Mouse (Mus musculus) midbrain, postnatal 0 days (tissue): ENCODE measurements around the gene Plaur. TPM values are rescaled to one million over a fixed set of nuclear protein-coding genes. Genes with fewer than 3 reads are reported as not detected.
A peak's percentile ranks its signal among the peaks of the same experiment; 100 is the strongest.

Source experiments
- ATAC-seq: fragments of 200-750 bp; cut with Nextera tagmentation; 2 replicates; pipeline ENCODE4 v1.8.0; 2017; ENCODE audit warnings: moderate number of reproducible peaks, mild to moderate bottlenecking, moderate TSS enrichment, moderate library complexity; ENCODE audit not compliant: low FRiP score
- DNase-seq: peaks from one replicate; pipeline ENCODE4 v3.0.0-alpha.2; 2015; ENCODE audit warnings: low spot score
- H3K27ac ChIP-seq: fragments of 300-500 bp; sonication (generic); 2 replicates; pipeline ENCODE4 v1.5.1; 2014; ENCODE audit warnings: low read depth, mild to moderate bottlenecking, low read length, mixed read lengths
- H3K27me3 ChIP-seq: fragments of 300-500 bp; sonication (generic); 2 replicates; pipeline ENCODE4 v1.6.1; 2014; ENCODE audit warnings: low read length, control low read depth, mixed read lengths; ENCODE audit not compliant: insufficient read depth
- H3K36me3 ChIP-seq: fragments of 300-500 bp; sonication (generic); 2 replicates; pipeline ENCODE4 v1.6.1; 2014; ENCODE audit warnings: low read length, control low read depth, mixed read lengths; ENCODE audit not compliant: insufficient read depth
- H3K4me1 ChIP-seq: fragments of 300-500 bp; sonication (generic); 2 replicates; pipeline ENCODE4 v1.6.1; 2014; ENCODE audit warnings: mild to moderate bottlenecking, control low read depth, antibody characterized with exemption, low read length, mixed read lengths; ENCODE audit not compliant: insufficient read depth
- H3K4me2 ChIP-seq: fragments of 300-500 bp; sonication (generic); 2 replicates; pipeline ENCODE4 v1.6.1; 2014; ENCODE audit warnings: low read depth, mild to moderate bottlenecking, low read length, mixed read lengths; ENCODE audit not compliant: poor library complexity, severe bottlenecking
- H3K4me3 ChIP-seq: fragments of 300-500 bp; sonication (generic); 2 replicates; pipeline ENCODE4 v1.5.1; 2014; ENCODE audit warnings: low read depth, mild to moderate bottlenecking, low read length, moderate library complexity
- H3K9ac ChIP-seq: fragments of 300-500 bp; sonication (generic); replicated peaks from 2 replicates; pipeline ENCODE4 v1.6.1; 2014; ENCODE audit warnings: mild to moderate bottlenecking, low read length, moderate library complexity, mixed read lengths; ENCODE audit not compliant: poor library complexity, severe bottlenecking
- H3K9me3 ChIP-seq: fragments of 300-500 bp; sonication (generic); 2 replicates; pipeline ENCODE4 v1.6.1; 2016; ENCODE audit warnings: low read length, control low read depth
- CTCF ChIP-seq: IDR thresholded peaks from 2 replicates; pipeline ENCODE4 v1.5.1; 2016; ENCODE audit warnings: antibody characterized with exemption, mild to moderate bottlenecking
- WGBS: fragments of 180-500 bp; shearing (Covaris S2); extraction: QIAGEN DNeasy Blood & Tissue Kit; methylation state at CpG from one replicate; pipeline ENCODE4 v1.1.7; 2014; 5-methylcytosine and 5-hydroxymethylcytosine counted together
- polyA plus RNA-seq: library from polyadenylated mRNA; unstranded; fragments of >200 nt; fragmentation: Nextera tagmentation; extraction: Ambion mirVana; gene quantifications from 2 replicates; pipeline ENCODE4 v1.2.1, GENCODE M21; 2015
- total RNA-seq: library from RNA; depleted of rRNA; stranded (reverse); fragments of >200 nt; gene quantifications from 2 replicates; pipeline ENCODE4 v1.2.3, GENCODE M21; 2014

Plaur gene
- total and polyA plus RNA-seq, 2 experiments from 2014 or later = 1.1 to 3.7 TPM

GRCm38 (mm10) chr7:24439891-24440290 lies 22.4 kb upstream of the Plaur start:
- DNase-seq (no peak), ATAC-seq (no peak)
- H3K27me3 ChIP-seq = no peaks in the 10 kb centered on the region
- no peak overlapping the region for H3K9ac ChIP-seq
- no peak overlapping the region for H3K27ac ChIP-seq
- no peak for TF ChIP-seq CTCF
- H3K4me2 ChIP-seq = no peak overlapping the region
- no peaks in the 10 kb centered on the region for H3K36me3 ChIP-seq
- H3K4me1 ChIP-seq = no peaks in the 10 kb centered on the region
- 73% methylated on average over 7 of the region's 7 CpGs for WGBS
- H3K9me3 ChIP-seq = no peaks in the 10 kb centered on the region
- no peak overlapping the region for H3K4me3 ChIP-seq

GRCm38 (mm10) chr7:24441785-24442184 lies 20.5 kb upstream of the Plaur start:
- no peaks in the 10 kb centered on the region for H3K9me3 ChIP-seq
- ATAC-seq (no peak), DNase-seq (peak; percentile 66)
- H3K4me2 ChIP-seq = no peak overlapping the region
- H3K4me3 ChIP-seq = no peak overlapping the region
- H3K36me3 ChIP-seq = no peaks in the 10 kb centered on the region
- 14% methylated on average over 1 of the region's 1 CpGs for WGBS
- no peak overlapping the region for H3K9ac ChIP-seq
- no peaks in the 10 kb centered on the region for H3K27me3 ChIP-seq
- peak; percentile 82 for TF ChIP-seq CTCF
- no peaks in the 10 kb centered on the region for H3K4me1 ChIP-seq
- no peak overlapping the region for H3K27ac ChIP-seq

GRCm38 (mm10) chr7:24442313-24442712 lies 20.0 kb upstream of the Plaur start:
- no peak overlapping the region for H3K4me2 ChIP-seq
- H3K4me1 ChIP-seq = no peaks in the 10 kb centered on the region
- TF ChIP-seq CTCF = no peak
- H3K27me3 ChIP-seq = no peaks in the 10 kb centered on the region
- no peak overlapping the region for H3K4me3 ChIP-seq
- H3K9ac ChIP-seq = no peak overlapping the region
- H3K36me3 ChIP-seq = no peaks in the 10 kb centered on the region
- ATAC-seq (no peak), DNase-seq (no peak)
- WGBS = 77% methylated on average over 8 of the region's 8 CpGs
- no peaks in the 10 kb centered on the region for H3K9me3 ChIP-seq
- H3K27ac ChIP-seq = no peak overlapping the region

GRCm38 (mm10) chr7:24445266-24445926 lies 16.9 kb upstream of the Plaur start:
- H3K4me2 ChIP-seq = no peak overlapping the region
- no peaks in the 10 kb centered on the region for H3K4me1 ChIP-seq
- no peaks in the 10 kb centered on the region for H3K9me3 ChIP-seq
- H3K9ac ChIP-seq = no peak overlapping the region
- H3K27me3 ChIP-seq = no peaks in the 10 kb centered on the region
- no peak for DNase-seq
- H3K27ac ChIP-seq = no peak overlapping the region
- H3K4me3 ChIP-seq = no peak overlapping the region
- H3K36me3 ChIP-seq = no peaks in the 10 kb centered on the region
- 93% methylated on average over 9 of the region's 9 CpGs for WGBS
- no peak for ATAC-seq
- TF ChIP-seq CTCF = no peak

GRCm38 (mm10) chr7:24446697-24447340 lies 15.5 kb upstream of the Plaur start:
- no peak overlapping the region for H3K27ac ChIP-seq
- 76% methylated on average over 7 of the region's 7 CpGs for WGBS
- ATAC-seq = no peak
- no peak overlapping the region for H3K4me2 ChIP-seq
- H3K27me3 ChIP-seq = no peaks in the 10 kb centered on the region
- no peak overlapping the region for H3K4me3 ChIP-seq
- no peaks in the 10 kb centered on the region for H3K4me1 ChIP-seq
- H3K36me3 ChIP-seq = no peaks in the 10 kb centered on the region
- DNase-seq = no peak
- no peak overlapping the region for H3K9ac ChIP-seq
- no peaks in the 10 kb centered on the region for H3K9me3 ChIP-seq
- peak; percentile 26; the same call in 1 of the 2 replicates for TF ChIP-seq CTCF

- 62% methylated on average over 14 of the region's 14 CpGs for WGBS
- Histone ChIP-seq H3K27me3 (no peaks in the 10 kb centered on the region), H3K4me1 (no peaks in the 10 kb centered on the region), H3K9me3 (no peaks in the 10 kb centered on the region), H3K27ac (no peak overlapping the region), H3K4me3 (no peak overlapping the region), H3K9ac (no peak overlapping the region), H3K4me2 (no peak overlapping the region), H3K36me3 (no peaks in the 10 kb centered on the region)
- ATAC-seq = no peak
- no peak for DNase-seq
- no peak for TF ChIP-seq CTCF
These were observed 13.3 kb upstream of the Plaur start for GRCm38 (mm10) chr7:24448782-24449517.
